Mouse (Mus musculus) kidney, adult 18-20 months (tissue): ENCODE data around the gene Lonrf3.

Experiments
- DNase-seq: peaks from one replicate; pipeline ENCODE4 v3.0.0; 2021

The Lonrf3 gene

GRCm38 (mm10) chrX:36328271-36329039 is at the start of gene Lonrf3:
Gene Lonrf3 (plus strand): TSS chrX:36328353.
- peak; percentile 82 for DNase-seq

- no peak for DNase-seq
Observed at GRCm38 (mm10) chrX:36278750-36279149, 49.4 kb upstream of the Lonrf3 start.

- no peak for DNase-seq
Observed at GRCm38 (mm10) chrX:36311420-36311819, 16.7 kb upstream of the Lonrf3 start.

- peak; percentile 63 for DNase-seq
Observed at GRCm38 (mm10) chrX:36327491-36328255, 480 bp upstream of the Lonrf3 start.

- peak; percentile 41 for DNase-seq
Observed at GRCm38 (mm10) chrX:36329040-36329649, 992 bp downstream of the Lonrf3 start.

GRCm38 (mm10) chrX:36329849-36330411 is 1.8 kb downstream of the Lonrf3 start:
- peak; percentile 80 for DNase-seq

- no peak for DNase-seq
Observed at GRCm38 (mm10) chrX:36352446-36352845, 24.3 kb downstream of the Lonrf3 start.

GRCm38 (mm10) chrX:36385340-36385739 is 57.2 kb downstream of the Lonrf3 start:
- DNase-seq: no peak

- no peak for DNase-seq
Observed at GRCm38 (mm10) chrX:36389971-36390370, 61.8 kb downstream of the Lonrf3 start.

GRCm38 (mm10) chrX:36390503-36390902 is 62.4 kb downstream of the Lonrf3 start:
- DNase-seq: no peak

GRCm38 (mm10) chrX:36392672-36393071 is 64.5 kb downstream of the Lonrf3 start:
- DNase-seq: no peak

GRCm38 (mm10) chrX:36393279-36393678 is 65.1 kb downstream of the Lonrf3 start:
- DNase-seq: no peak

- DNase-seq: no peak
Observed at GRCm38 (mm10) chrX:36400980-36401379, 72.8 kb downstream of the Lonrf3 start, which contains the start of gene Gm6268. Gene Gm6268 (plus strand): TSS chrX:36401280.

- no peak for DNase-seq
Observed at GRCm38 (mm10) chrX:36402316-36402715, 74.2 kb downstream of the Lonrf3 start.
